Mouse (Mus musculus) spleen, postnatal 14 days (tissue): ENCODE data around the gene Slc23a2.

ENCODE experiments used
- DNase-seq, 2 experiments: peaks; one replicate each; pipeline ENCODE4 v3.0.0; 2021 to 2022; ENCODE audit warnings: low spot score in 2 of 2

Gene Slc23a2

GRCm38 (mm10) chr2:132049491-132049890 is 95.4 kb downstream of the Slc23a2 start:
- DNase-seq, result no peak

DNA sequence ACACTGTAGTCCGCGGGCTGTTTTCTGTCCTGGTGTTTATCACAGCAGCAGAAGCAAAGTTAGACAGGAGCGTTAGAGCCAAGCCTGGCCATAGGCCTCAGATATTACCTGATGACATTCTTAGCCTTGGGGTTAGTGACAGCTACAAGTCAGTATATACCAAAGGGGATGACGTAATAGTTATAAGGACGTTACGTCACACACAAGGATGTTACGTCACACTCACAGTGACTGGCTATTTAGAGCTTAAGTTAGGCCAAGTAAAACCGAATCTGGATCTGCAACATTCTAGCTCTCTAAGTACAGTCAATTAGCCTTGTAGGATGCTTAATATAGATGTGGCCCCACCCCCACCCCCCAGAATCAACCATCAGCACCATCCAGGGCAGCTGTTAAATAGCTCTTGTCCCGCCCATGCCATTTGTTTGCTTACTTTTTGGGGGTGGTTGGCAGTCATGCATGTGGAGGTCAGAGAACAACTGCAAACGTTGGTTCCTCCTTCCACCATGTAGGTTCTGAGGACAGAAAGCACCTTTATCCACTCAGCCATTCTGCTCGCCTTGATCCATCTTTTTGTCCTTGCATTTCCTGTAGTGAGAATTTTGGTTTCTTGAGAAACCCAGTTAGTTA is 96.7 kb downstream of the Slc23a2 start:
- no peak for DNase-seq

DNA sequence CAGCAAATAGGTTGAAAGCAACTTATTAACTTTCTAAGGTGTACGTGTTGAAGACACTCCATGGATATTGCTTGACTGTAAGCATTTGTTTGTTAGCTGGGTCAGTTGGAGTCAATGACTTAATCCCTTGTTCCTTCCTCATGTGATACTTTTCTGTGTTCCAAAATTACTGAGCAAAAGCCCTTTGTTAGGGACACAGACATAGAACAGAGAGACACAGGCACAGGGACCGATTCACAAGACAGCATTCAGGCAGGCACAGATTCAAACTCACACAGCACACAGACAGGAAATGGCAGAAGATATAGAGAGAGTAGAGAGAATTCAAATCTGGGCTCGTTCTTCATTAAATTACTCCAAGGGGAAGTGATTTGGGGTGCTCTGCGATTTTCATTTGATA is 97.5 kb downstream of the Slc23a2 start:
- DNase-seq, result no peak

GRCm38 (mm10) chr2:132046659-132047058 is 98.2 kb downstream of the Slc23a2 start:
- no peak for DNase-seq

- DNase-seq, result no peak
Observed at GRCm38 (mm10) chr2:132044320-132045274, 100.3 kb downstream of the Slc23a2 start.

DNA sequence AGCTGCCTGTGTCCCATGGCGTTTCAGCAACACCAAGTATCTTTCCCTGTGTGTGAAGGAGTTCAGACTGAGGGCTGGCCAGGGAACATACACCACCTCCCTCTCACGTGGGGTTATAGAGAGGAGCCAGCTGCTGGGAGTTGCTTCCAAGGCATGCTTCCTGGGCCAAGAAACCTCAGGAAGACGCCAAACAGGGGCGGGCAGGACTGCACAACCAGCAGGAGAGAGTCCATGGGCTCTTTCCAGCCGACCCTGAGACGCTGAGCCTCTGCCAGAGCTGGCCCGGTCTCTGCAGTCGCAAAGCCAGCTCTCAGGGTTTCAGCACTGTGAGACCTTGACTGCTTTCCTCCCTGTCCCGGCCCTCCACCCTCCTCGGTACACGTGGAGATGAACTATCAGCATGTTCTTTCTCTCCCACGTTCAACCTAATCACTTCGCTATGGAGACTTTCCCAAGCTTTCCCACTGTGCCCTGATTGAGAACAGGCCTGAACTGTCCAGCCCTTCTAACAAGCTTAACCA is 101.7 kb downstream of the Slc23a2 start:
- no peak for DNase-seq

DNA sequence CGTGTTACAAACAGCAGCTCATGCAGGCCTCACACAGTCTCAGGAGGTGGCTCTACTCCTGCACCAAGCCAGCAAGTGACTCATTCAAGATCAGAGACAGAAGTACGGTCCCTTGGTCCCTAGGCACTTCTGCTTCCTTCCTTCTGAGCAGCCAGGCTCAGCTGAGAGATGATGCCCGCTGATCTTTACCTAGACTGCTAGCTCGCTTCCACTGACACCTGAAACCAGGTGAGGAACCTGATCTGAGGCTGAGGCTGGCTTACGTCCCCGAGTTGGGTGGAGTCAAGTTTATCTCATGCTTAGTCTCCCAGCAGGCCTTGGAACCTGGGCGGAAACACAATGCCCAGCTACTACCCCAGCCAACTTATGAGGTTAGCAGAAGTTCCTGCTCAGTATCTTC is 105.0 kb downstream of the Slc23a2 start:
- no peak for DNase-seq

DNA sequence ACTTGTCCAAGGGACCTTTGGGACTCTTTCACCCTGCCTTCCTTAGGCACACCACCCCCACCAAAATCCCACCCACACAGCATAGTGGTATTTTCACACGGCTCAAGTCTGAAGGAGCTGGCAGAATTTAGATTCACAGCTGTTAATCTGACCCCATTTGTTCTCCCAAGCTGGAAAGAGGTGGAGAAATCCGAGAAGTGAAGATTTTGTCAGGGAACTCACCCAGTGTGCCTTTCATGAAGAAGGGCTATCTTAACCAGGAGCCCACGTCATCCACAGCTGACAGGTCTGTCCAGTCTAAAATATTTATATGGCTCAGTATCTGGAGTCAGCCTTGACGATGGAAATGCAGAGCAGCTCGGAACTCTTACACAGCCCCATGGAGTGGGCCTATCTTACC is 108.6 kb downstream of the Slc23a2 start:
- no peak for DNase-seq

DNA sequence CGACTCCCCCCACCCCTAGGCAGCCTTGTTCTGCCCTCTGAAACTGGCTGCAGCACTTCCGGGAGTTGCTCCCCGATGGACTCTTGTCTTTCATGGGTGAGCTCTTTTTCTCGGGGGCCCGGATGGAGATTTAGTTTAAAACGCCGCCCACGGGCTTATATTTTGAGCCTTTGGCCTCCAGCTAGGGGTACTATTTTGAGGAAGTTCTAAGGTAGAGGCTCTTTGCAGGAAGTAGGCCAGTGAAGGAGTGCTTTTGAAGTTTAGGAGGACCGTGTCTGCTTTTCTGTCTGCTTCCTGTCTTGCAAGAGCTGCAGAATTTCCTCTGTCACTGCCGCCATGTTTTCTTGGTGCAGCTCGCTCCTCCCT is 109.5 kb downstream of the Slc23a2 start:
- DNase-seq, result peak in 1 of 2 experiments; percentile 32

DNA sequence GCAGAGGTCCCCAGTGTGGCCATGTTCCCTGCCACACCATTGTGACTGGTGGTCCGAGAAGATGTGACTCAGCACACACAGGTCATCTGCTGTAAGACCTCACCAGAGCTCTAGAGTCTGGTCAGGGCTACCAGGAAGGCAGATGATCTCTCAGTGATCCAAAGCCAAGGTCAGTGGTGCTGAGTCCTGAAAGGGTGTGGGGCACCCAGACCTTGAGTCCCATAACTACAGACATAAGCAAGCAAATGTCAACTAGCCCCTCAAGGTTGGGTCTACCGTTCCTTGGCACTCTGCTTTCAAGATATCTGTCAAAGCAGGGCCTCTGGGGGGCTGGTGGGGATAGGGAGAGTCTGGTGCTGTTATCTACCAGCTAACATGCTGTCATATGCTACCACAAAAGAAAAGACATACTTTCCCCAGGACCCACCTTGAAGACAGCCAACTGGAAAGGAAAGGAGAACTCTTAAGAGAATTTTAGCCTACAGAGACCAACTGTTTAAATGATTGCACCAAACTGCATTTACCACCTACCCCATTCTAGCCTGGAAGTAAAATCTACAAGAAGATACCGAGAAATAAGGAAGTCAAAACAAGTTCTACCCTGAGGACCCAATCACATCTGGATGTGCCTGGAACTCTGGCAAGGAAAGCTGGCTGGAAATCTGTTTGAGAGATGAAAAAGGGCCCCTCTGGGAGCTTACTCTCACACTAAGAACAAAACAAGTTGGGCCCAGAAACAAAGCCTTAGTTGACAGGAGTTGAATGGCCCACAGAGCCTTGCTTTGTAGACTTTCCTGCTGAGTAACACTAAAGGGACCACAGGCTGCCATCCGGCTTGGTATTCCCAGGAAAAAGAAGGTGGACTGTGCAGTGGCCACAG is 110.1 kb downstream of the Slc23a2 start:
- DNase-seq, result no peak

GRCm38 (mm10) chr2:132031364-132032095 is 113.4 kb downstream of the Slc23a2 start:
- DNase-seq, result no peak

DNA sequence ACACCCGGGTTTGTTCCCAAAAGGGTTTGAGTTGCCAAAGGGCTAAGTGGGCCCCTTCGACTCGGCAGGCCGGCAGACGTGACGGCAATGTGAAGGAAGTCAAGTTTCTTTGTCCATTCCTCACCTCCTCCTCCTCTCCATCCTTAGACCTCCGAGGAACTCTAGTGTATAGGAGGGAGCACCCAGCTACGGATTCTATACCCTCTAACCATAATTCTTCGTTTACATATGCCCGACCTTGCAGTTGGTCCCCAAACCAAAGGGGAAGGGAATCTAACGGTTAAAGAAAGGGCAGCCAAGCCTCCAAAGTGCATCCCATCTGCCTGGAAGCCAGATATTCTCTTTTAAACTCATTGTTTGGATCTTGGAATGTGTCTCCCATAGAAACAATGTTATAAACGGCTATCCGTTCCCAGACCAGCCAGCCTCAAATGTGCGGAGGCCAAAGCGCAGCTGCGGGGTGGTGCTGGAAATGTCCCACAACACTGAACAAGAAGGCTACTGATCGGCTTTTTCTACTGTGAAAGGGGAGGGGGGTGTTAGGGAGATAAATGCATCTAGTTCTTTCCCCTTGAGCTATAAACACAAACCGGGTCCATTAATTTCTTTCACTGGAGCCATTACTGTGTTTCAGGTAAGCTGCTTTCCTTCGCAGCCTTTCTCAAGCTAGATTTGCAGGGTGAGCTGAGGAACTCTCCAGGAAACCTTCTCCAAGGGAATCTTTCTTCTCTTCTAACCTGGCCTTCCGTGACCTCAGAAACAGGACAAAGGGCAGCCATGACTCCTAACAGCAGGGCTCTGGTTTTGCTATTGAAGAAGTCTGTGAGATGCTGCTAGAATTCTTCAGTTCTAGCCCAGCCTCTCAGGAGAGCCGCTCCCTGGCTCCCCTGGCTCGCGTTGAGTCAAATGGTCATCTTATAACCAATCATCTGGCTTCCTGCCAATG is 114.2 kb downstream of the Slc23a2 start:
- no peak for DNase-seq

DNA sequence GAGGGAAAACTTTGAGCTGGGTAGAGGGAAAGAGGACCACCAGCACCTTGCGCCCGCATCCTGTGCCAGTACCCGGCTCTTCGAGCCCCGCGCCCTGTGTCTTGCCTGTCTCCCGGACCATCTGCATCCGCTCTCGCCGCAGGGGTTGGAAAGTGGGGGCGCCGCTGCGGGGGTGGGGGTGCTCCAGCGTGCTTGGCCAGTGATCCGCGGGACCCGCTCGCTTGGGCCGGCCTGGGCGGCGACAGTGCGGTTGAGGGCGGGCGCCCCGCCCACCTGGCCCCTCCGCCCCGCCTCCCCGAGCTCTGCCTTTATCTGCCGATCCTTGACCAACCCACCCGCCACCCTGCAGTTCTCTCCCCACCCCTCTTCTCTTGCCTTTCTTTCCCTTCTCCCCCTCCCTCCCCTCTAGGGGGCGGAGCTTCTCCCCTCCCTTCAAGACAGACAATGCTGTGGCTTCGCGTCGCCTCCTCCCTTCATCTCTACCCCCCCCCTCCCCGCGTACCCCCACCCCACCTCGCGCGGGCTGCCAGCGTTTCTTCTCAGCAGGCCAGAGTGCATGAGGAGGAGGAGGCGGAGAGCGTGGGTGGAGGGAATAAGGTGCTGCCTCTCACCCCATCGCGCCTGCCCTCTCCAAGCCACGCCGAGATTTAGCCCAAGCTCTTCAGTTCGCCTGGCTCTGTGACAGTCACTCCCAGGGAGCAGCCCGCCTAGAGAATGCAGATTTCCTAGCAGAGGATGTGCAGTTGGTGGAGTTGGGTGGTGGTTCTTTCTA is 115.1 kb downstream of the Slc23a2 start, which contains the start of gene Rassf2:
Gene Rassf2, minus strand, starts transcription at position 613 of the 772 bp plus-strand sequence.
- DNase-seq, result peak; percentile 69 to 72

- peak; percentile 37 to 58 for DNase-seq
Observed at GRCm38 (mm10) chr2:132028894-132029605, 115.9 kb downstream of the Slc23a2 start.

DNA sequence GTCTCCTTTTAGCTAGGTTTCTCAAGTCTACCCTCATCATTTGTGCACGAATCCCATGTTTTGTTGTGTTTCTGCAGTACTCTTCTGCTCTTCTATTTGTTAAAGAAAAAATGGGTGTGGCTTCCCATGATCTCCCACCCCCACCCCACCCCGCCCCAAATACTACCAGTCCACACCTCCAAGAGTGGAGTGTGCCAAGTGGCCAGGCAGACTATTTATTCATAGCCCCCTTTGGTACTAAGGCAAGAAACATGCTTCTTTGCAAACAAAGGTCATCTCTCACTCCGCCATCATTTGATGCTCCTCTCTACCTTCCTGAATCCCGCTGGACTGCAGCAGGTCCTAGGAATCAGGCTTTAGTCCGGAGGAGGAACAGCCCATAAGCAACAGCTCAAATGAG is 116.8 kb downstream of the Slc23a2 start:
- DNase-seq, result no peak

GRCm38 (mm10) chr2:132027366-132027765 is 117.5 kb downstream of the Slc23a2 start:
- DNase-seq, result no peak

DNA sequence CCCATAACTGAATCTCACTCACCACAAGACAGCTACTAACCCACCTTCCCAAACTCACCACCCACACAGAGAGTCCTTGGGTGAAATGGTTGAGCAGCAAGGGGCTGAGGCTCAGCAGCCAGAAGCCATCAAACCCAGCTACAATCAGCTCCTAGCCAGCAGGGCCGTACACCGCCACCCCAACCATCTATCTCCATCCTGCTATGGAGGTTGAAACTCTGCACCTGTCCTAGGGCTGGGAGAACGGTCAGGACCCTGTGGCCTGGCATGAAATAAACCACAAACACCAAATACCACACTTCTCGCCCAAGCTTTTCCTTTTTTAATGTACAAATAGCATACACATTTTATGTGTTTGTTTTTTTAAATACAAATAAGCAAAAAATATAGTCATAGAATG is 120.9 kb downstream of the Slc23a2 start:
- no peak for DNase-seq

DNA sequence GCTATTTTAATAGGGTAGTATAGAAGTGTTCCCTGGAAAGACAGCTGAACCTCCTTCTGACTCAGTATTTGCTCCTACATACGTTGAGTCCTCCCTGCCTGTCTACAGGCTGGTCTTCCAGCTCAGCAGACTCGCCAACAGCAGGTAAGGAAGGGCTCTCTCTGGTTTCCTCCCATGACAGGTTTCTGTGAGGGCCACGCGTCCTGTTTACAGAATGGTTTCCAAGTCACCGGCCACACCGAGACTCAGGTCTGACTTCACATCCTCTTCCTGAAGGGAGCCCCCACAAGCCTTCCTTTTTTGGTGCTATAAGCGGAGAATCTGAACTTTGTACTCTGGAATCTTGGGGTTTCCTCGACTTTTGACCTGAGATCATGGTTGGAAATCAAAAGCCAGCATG is 122.3 kb downstream of the Slc23a2 start:
- DNase-seq, result no peak

DNA sequence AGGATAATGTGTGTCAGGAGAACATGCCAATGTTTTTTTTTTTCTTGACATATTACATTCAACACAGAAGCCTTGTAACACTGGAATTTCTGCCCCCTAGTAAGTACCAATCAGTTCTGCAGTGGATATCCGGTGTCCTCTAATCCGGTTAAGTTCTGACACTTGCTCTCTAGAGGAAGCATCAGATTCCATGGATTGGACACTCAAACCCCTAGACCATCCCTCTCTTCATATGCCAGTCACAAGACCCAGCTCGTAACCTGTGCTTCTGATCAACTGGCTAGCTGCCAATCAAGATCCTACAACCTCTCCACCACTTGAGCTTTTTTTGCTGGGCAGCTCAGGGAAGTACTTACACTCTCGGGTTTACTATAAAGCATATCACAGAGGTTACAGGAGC is 123.3 kb downstream of the Slc23a2 start:
- DNase-seq, result no peak
